Mouse (Mus musculus): ENCODE results near the gene Zfp266.
A peak's percentile ranks its signal among the peaks of the same experiment; 100 is the strongest.

The Zfp266 gene

DNA sequence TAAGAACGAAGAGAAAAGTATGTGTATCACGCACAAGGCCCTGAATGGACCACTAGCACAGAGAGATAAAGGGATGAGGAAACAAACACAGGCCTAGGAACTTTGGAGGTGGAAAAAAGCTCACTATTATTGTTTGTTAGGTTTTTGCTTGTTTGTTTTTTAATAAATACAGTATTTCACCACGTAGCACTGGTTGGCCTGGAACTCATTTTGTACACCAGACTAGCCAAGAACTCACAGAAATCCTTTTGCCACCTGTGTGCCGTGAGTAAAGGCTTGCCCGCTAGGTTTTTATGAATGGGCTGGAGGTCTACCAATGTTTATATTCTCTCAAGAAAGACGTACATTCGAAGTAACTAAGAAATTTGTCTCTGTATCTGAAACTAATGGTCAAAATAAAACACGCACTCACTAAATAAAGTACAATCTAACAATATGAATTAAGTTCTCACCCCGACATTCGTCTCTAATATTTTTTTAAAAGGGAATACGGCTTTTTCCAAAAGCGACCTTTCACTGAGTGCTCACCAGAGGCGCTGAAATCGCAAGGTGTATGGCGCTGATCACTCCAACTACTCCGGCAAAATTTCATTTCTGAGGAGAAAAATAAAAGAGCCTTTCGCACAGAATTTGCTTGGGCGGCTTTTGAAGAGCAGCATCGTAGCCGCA is 29.2 kb downstream of the Zfp266 start:
- DNase-seq = no peak

DNA sequence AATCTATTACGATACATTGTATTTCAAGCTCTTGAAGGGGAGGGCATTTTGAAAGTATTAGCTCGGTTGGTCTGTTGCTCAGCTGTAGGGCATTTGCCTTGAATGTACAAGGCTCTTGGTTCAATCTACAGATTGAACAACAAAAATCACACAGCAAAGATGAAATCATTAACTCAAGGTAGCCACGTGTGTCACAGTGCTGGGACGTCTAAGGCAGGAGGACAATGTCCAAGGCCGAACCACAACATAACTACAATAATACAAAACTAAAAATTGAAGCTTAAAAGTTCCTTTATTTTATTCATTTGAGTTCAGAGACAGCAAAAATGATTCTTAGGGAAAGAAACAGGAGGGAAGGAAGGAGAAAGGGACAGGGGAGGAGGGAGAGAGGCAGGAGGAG is 31.7 kb downstream of the Zfp266 start:
- no peak for DNase-seq

DNA sequence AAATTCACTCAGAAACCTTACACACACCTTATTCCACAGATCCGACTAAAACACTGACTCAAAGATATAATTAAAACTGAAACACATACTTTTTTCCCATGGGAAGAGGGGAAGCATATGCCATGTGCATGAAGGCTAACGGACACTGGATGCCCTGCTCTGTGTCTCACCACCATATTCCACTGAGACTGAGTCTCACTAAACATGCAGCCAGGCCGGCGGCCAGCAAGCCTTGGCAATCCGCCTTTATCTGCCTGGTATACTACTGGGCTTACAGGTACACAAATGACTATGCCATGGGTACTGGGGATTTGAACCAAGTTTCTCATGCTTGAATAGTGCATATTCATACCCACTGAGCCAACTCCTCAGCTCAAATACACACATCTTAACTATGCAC is 41.8 kb downstream of the Zfp266 start:
- peak; percentile 26 to 38 for DNase-seq

DNA sequence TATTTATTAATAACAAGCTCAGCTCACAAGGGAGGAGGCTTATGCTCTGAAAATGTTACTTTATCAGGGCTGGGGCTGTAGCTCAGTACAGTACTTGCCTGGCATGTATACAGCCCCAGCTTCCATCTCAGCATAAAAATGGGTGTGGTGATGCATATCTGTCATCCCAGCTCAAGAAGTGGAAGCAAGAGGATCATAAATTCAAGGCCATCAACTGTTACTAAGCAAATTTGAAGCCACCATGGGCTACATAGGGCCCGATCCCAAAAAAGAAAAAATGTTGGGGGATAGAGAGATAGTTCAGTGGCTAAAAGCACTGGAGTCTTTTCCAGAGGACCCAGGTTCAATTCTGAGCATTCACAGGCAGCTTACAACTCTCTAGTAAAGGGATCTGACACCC is 44.6 kb downstream of the Zfp266 start:
- no peak for DNase-seq

DNA sequence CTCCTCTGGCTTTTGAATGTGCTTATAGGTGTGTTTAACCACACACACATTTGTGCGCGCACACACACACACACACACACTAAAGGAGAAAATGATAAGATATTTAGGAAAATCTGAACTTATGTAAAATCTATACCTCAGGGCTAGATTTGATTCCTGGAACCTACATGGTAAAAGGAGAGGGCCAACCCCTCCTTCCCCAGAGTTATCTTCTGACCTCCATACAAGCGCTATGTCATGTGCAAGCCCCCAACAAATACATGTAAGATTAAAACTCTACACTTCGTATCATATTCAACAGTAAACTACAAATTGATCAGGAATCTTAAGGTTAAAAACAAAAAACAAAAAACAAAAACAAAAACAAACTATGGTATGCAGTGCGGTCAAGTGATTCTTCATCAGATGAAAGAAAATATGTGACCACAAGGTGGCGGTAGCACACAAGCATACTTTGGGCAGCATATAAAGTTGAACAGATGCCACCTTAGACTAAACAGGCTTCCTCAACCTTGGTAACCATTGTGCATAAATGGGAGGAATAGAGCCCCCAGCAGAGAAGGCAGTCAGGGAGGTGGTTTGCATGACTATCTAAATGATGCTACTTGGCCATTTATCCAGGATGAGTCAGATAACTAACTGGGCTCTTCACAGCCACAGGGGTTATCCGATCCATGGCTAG is 54.3 kb downstream of the Zfp266 start:
- peak; percentile 38 to 75 for DNase-seq

DNA sequence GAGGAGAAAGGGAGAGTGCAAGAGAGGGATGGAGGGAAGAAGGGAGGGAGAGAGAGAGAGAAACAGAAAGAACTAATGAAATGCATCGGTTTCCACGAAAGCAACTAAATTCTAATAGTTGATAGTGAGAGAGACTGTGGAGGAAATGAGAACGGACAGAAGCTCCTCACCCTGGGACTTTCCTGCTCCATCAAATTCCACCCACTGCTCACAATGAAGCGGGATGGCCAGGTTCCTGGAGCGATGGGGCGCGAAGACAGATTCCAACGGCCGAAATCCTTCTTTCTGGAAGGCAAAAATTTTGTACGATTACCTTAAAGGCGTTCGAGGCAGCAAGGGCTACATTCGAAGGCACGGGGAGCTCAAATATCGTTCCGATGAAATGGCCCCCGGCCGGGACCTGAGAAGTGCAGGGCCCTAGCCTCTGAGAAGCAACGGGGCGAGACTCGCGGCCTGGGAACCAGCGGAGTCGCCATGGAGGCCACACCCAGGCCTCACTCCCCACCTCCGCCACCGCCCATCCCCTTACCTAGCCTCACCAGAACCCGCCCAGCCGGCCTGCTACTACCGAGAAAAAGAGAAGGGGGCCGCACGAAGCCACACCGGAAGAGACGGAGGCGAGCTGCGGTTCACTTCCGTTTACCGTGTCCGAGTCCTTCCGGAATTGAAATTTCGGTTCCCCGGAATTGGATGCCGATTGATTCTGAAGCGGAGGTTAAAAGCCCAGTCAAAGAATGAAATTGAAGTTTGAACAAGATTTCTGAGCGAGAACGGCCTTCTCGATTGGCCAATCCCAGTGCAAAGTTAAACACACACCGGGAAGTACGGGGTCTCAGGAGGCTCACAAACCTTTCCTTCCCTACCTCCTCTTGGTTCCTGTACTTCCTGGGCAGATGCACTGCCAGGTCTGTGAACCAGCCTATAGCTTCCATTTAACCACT is 61.6 kb downstream of the Zfp266 start, which contains the start of gene Zfp26:
Gene Zfp26, minus strand, starts transcription at position 786 of the 941 bp plus-strand sequence.
- peak; percentile 69 to 78 for DNase-seq

DNA sequence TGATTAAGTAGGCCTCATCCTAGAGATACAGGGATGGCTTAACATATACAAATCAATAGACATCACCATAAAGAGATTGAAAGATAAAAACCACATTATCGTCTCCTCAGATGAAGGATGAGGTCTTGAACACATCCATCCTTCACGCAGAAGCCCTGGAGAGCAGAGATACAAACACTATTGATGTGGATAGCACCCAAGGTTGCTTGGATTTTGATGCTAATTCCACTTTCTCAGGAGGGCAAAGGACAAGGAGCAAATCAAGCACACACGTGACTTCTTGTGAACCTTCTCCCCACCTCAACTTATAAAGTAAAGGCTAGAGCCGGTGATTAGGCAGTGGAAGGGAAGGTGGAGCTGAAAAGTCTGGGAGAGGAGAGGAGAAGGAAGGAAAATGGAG is 67.6 kb downstream of the Zfp266 start:
- DNase-seq = no peak

DNA sequence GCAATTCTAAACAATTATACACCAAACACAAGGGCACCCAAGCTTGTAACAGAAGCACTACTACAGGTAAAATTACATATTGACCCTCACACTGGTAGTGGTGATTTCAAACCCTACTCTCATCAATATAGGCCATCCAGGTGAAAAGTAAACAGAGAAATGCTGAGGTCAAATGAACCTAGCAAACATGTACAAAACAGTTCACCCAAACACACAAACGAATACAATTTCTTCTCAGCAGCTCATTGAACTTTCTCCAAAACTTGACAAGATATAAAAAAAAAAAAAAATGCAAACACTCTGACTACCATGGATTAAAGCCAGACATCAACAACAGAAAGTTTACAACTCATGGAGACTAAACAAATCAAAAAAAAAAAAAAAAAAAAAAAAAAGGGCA is 69.7 kb downstream of the Zfp266 start:
- DNase-seq = no peak
